Mouse (Mus musculus): ENCODE measurements at regions not wholly inside any gene's neighbourhood (a gene's known extent, or its start where the extent isn't known, plus 50 kb on each side); places are given as distances from the start of the nearest gene placed in this dataset.

- TF ChIP-seq POLR2A (IDR thresholded peaks at IDR 0.05; ENCODE audit: control insufficient read depth, low read depth, low read length), result no peak
- TF ChIP-seq CTCF (IDR thresholded peaks at IDR 0.05; ENCODE audit: control insufficient read depth, insufficient read depth, insufficient replicate concordance, low read depth, low read length), result no peak
Observed at GRCm38 (mm10) chr4:124538471-124538870, 72.1 kb downstream of the 3100002H09Rik start.

Measured in testis, adult 2 months (tissue).